Mouse (Mus musculus): Measurements from ENCODE around the gene Gm10642. TPM values are rescaled to one million over a fixed set of nuclear protein-coding genes. Genes with fewer than 3 reads are reported as not detected.

The Gm10642 gene
- polyA plus RNA-seq, 1 experiment from 2014 or later, result 0.25 TPM

DNA sequence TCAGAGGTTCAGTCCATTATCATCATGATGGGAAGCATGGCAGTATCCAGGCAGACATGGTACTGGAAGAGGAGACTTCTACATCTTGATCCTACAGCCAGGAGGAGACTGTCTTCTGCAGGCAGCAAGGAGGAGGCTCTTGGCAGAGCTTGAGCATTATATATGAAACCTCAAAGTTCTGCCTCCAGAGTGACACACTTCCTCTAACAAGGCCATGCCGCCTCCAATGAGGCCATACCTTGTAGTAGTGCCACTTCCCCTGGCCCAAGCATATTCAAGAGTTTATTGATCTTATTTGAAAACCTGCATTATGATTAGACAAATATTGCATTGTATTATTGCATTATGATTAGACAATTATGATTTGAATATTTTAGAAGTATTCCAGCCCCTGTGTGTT, 50.4 kb downstream of the Gm10642 start:
- 0 out of 2 replicates have a peak, but pooled peaks cover 5% of the 10 kb centered on the region for H3K36me3 ChIP-seq (ENCODE audit: control insufficient read depth, insufficient read depth, low read length)
- no peak overlapping the region for H3K27ac ChIP-seq (ENCODE audit: low read length)
- H3K4me3 ChIP-seq (ENCODE audit: low read depth, low read length), result no peak overlapping the region
- H3K9ac ChIP-seq (ENCODE audit: low read depth, low read length), result no peak overlapping the region
- H3K4me1 ChIP-seq (ENCODE audit: control insufficient read depth, insufficient read depth, low read length), result no peaks in the 10 kb centered on the region
- ATAC-seq, result no peak
- no peaks in the 10 kb centered on the region for H3K9me3 ChIP-seq (replicated peaks; ENCODE audit: control insufficient read depth, low read length, poor library complexity, severe bottlenecking)
- H3K27me3 ChIP-seq (ENCODE audit: control insufficient read depth, insufficient read depth, low read depth, low read length), result no peaks in the 10 kb centered on the region
- 90% methylated on average over 1 of the region's 1 CpGs for WGBS
- no peak overlapping the region for H3K4me2 ChIP-seq (ENCODE audit: low read length)

Other genes with a start within 250 kb of the Gm10642 start
- 14.8 and 20.3 TPM in 2 replicates for gene Ccnb2, start 234.7 kb upstream of the Gm10642 start, polyA plus RNA-seq (2015; fragmentation: Nextera tagmentation; extraction: Ambion mirVana)
- 28.9 and 32.7 TPM in 2 replicates for gene Rnf111, start 152.5 kb upstream of the Gm10642 start, polyA plus RNA-seq (2015; fragmentation: Nextera tagmentation; extraction: Ambion mirVana)
- 63.2 and 66.2 TPM in 2 replicates for gene Sltm, start 113.5 kb upstream of the Gm10642 start, polyA plus RNA-seq (2015; fragmentation: Nextera tagmentation; extraction: Ambion mirVana)
- 20.1 and 21.2 TPM in 2 replicates for gene Mindy2, start 923 bp downstream of the Gm10642 start, polyA plus RNA-seq (2015; fragmentation: Nextera tagmentation; extraction: Ambion mirVana)
- gene Adam10, start 22.7 kb downstream of the Gm10642 start, polyA plus RNA-seq (2015; fragmentation: Nextera tagmentation; extraction: Ambion mirVana), result 53.6 and 60.8 TPM in 2 replicates

Data from midbrain, embryonic 16.5 days (tissue).